Mouse (Mus musculus): ENCODE results near the gene Strbp. TPM values are rescaled to one million over a fixed set of nuclear protein-coding genes. Genes with fewer than 3 reads are reported as not detected.

The Strbp gene
- total and polyA plus RNA-seq, 3 experiments = 38.4 to 61.8 (median 48.5) TPM

DNA sequence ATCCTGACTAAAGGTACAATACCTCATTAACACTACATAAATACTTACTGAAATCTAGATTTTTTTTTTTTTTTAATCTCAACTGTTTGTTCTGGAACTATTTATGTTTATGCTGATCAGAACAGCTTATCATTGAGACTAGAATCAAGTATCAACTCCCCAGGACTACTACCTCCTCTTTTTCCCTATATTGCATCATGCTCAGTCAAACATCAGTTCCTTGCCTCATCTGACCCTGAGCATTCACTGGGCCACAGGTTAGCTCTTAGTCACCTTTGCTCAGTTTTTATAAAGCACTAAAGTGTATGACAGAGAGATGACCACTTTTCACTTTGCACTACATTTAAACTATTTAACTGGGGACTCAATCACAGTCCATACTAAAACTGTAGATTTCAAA, 115.7 kb downstream of the Strbp start:
- Histone ChIP-seq H3K4me1 (ENCODE audit: control insufficient read depth in 1 of 2, insufficient read depth in 2 of 2) (no peaks in the 10 kb centered on the region), H3K9me3 (replicated peaks; ENCODE audit: low read length) (no peaks in the 10 kb centered on the region), H3K9ac (ENCODE audit: insufficient read depth, low read depth) (no peak overlapping the region), H3K27me3 (replicated peaks) (no peaks in the 10 kb centered on the region), H3K79me2 (replicated peaks; ENCODE audit: control insufficient read depth, extremely low read depth, insufficient read depth, poor library complexity, severe bottlenecking) (no peaks in the 10 kb centered on the region), H3K4me3 (replicated peaks in 1 of 3; ENCODE audit: low read depth in 2 of 3, low read length in 2 of 3, poor library complexity in 1 of 3) (no peak overlapping the region), H3K36me3 (replicated peaks in 1 of 2; ENCODE audit: control insufficient read depth in 1 of 2, insufficient read depth in 1 of 2, low read length in 1 of 2) (peaks cover 3 to 43% of the 10 kb centered on the region in 2 experiments), H3K4me2 (ENCODE audit: insufficient read depth, low read depth, poor library complexity, severe bottlenecking) (no peak overlapping the region), H3K27ac (ENCODE audit: insufficient read depth, low read depth) (no peak overlapping the region)
- in situ Hi-C loops (cut with MboI; ENCODE audit: low pct_ligation_motif_present, low pct_unique_long_range_greater_than_20kb, low sequenced_read_pairs) = loop anchor here (10.0 kb wide), 1 partner anchor 177 kb away; no protein-coding TSS in a partner anchor
- DNase-seq (ENCODE audit: extremely low read depth) = no peak
- TF ChIP-seq MAFK (IDR thresholded peaks at IDR 0.05; ENCODE audit: insufficient replicate concordance, low read length) = no peak
- no peak for TF ChIP-seq NELFE (IDR thresholded peaks at IDR 0.05; ENCODE audit: low read depth, low read length)
- TF ChIP-seq MAX (IDR thresholded peaks at IDR 0.05; ENCODE audit: low read length) = no peak
- TF ChIP-seq MXI1 (IDR thresholded peaks at IDR 0.05; ENCODE audit: low read depth, low read length) = no peak
- TF ChIP-seq ZMIZ1 (IDR thresholded peaks at IDR 0.05; ENCODE audit: low read depth, low read length) = no peak
- TF ChIP-seq UBTF (IDR thresholded peaks at IDR 0.05; ENCODE audit: low read depth, low read length) = no peak
- TF ChIP-seq HCFC1 (IDR thresholded peaks at IDR 0.05; ENCODE audit: low read depth, low read length) = no peak
- no peak for TF ChIP-seq POLR2A (IDR thresholded peaks at IDR 0.05; ENCODE audit: low read depth, low read length)
- TF ChIP-seq CTCF (conservative IDR thresholded peaks at IDR 0.05 in 1 of 2, IDR thresholded peaks at IDR 0.05 in 1 of 2; ENCODE audit: low read depth in 2 of 2, low read length in 2 of 2) = no peak
- TF ChIP-seq RCOR1 (conservative IDR thresholded peaks at IDR 0.05; ENCODE audit: low read depth, low read length) = no peak
- TF ChIP-seq ELF1 (IDR thresholded peaks at IDR 0.05; ENCODE audit: low read depth, low read length) = no peak
- no peak for TF ChIP-seq CHD1 (IDR thresholded peaks at IDR 0.05; ENCODE audit: low read depth, low read length)
- TF ChIP-seq GABPA (IDR thresholded peaks at IDR 0.05; ENCODE audit: insufficient replicate concordance, low read depth, low read length) = no peak
- no peak for TF ChIP-seq PAX5 (IDR thresholded peaks at IDR 0.05; ENCODE audit: low read length)
- no peak for TF ChIP-seq SIN3A (IDR thresholded peaks at IDR 0.05; ENCODE audit: low read length)
- TF ChIP-seq ZKSCAN1 (IDR thresholded peaks at IDR 0.05; ENCODE audit: borderline replicate concordance, low read depth, low read length) = no peak
- dilution Hi-C loops (cut with MboI; ENCODE audit: extremely low pct_ligation_motif_present, extremely low pct_unique_long_range_greater_than_20kb, low sequenced_read_pairs) = no loop called here

GRCm38 (mm10) chr2:37578185-37578584, 125.5 kb downstream of the Strbp start:
- TF ChIP-seq MAFK (IDR thresholded peaks at IDR 0.05; ENCODE audit: insufficient replicate concordance, low read length) (peak; percentile 75), CTCF (conservative IDR thresholded peaks at IDR 0.05 in 1 of 2, IDR thresholded peaks at IDR 0.05 in 1 of 2; ENCODE audit: low read depth in 2 of 2, low read length in 2 of 2) (no peak)
- H3K27me3 ChIP-seq (replicated peaks) = no peaks in the 10 kb centered on the region
- no peak for DNase-seq (ENCODE audit: extremely low read depth)
- H3K36me3 ChIP-seq (replicated peaks in 1 of 2; ENCODE audit: control insufficient read depth in 1 of 2, insufficient read depth in 1 of 2, low read length in 1 of 2) = peaks cover 5 to 59% of the 10 kb centered on the region in 2 experiments
- dilution Hi-C loops (cut with MboI; ENCODE audit: extremely low pct_ligation_motif_present, extremely low pct_unique_long_range_greater_than_20kb, low sequenced_read_pairs) = no loop called here
- in situ Hi-C loops (cut with MboI; ENCODE audit: low pct_ligation_motif_present, low pct_unique_long_range_greater_than_20kb, low sequenced_read_pairs) = no loop called here
- H3K4me2 ChIP-seq (ENCODE audit: insufficient read depth, low read depth, poor library complexity, severe bottlenecking) = no peak overlapping the region
- no peak overlapping the region for H3K9ac ChIP-seq (ENCODE audit: insufficient read depth, low read depth)
- no peak overlapping the region for H3K27ac ChIP-seq (ENCODE audit: insufficient read depth, low read depth)
- no peaks in the 10 kb centered on the region for H3K79me2 ChIP-seq (replicated peaks; ENCODE audit: control insufficient read depth, extremely low read depth, insufficient read depth, poor library complexity, severe bottlenecking)
- no peaks in the 10 kb centered on the region for H3K9me3 ChIP-seq (replicated peaks; ENCODE audit: low read length)
- H3K4me3 ChIP-seq (replicated peaks in 1 of 3; ENCODE audit: low read depth in 2 of 3, low read length in 2 of 3, poor library complexity in 1 of 3) = no peak overlapping the region
- H3K4me1 ChIP-seq (ENCODE audit: control insufficient read depth in 1 of 2, insufficient read depth in 2 of 2) = no peaks in the 10 kb centered on the region; a peak in 1 of 4 replicates

Measured in CH12.LX (cell line).